Mouse (Mus musculus): ENCODE data around the gene Pnkd.

GRCm38 (mm10) chr1:74296477-74296876, 11.7 kb downstream of the Pnkd start:
- no peak for TF ChIP-seq RAD21 (IDR thresholded peaks at IDR 0.05; ENCODE audit: low read depth, low read length)
- no peak for TF ChIP-seq CHD2 (IDR thresholded peaks at IDR 0.05; ENCODE audit: low read length)
- TF ChIP-seq NRF1 (IDR thresholded peaks at IDR 0.05; ENCODE audit: low read depth, low read length), result no peak
- no peak for TF ChIP-seq MAFK (IDR thresholded peaks at IDR 0.05; ENCODE audit: insufficient replicate concordance, low read length)
- TF ChIP-seq CTCF (conservative IDR thresholded peaks at IDR 0.05 in 1 of 2, IDR thresholded peaks at IDR 0.05 in 1 of 2; ENCODE audit: low read depth in 2 of 2, low read length in 2 of 2), result no peak
- no peak for TF ChIP-seq POLR2A (IDR thresholded peaks at IDR 0.05; ENCODE audit: low read depth, low read length)
- TF ChIP-seq EP300 (IDR thresholded peaks at IDR 0.05; ENCODE audit: low read length), result no peak
- TF ChIP-seq BHLHE40 (IDR thresholded peaks at IDR 0.05; ENCODE audit: low read depth, low read length), result no peak
- TF ChIP-seq ZNF384 (IDR thresholded peaks at IDR 0.05; ENCODE audit: low read depth, low read length), result no peak
- TF ChIP-seq UBTF (IDR thresholded peaks at IDR 0.05; ENCODE audit: low read depth, low read length), result no peak
